Mouse (Mus musculus) liver, adult 2 months (tissue): ENCODE measurements at regions not wholly inside any gene's neighbourhood (a gene's known extent, or its start where the extent isn't known, plus 50 kb on each side); places are given as distances from the start of the nearest gene placed in this dataset.

Experiments
- CTCF ChIP-seq: fragments of 200-500 bp; IDR thresholded peaks from 2 replicates; pipeline ENCODE4 v1.5.1; 2011; ENCODE audit warnings: low read depth, low read length, control low read depth
- POLR2A ChIP-seq: fragments of 200-500 bp; IDR thresholded peaks from 2 replicates; pipeline ENCODE4 v1.6.1; 2011; ENCODE audit warnings: low read length, control low read depth; ENCODE audit not compliant: insufficient read depth; ENCODE audit errors: extremely low read depth

DNA sequence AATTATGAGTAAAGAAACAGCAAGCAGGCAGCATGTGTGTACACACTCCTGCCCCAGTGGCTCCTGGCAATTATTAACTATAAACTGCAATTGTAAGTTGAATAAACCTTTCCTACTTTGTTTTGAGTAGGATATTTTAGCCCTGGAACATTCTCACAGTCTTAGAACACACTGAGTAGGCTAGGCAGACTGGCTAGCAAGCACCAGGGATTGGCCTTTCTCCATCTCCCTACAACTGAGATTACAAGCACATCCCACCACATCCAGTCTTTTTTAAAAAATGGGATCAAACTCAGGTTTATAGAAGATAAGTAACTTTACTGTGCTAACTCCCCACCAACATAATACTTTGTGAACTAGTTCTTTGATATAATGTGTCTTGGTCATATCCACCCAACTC lies 174.0 kb upstream of the Sox4 start:
- no peak for TF ChIP-seq POLR2A
- no peak for TF ChIP-seq CTCF
